Mouse (Mus musculus): ENCODE measurements around the gene Rbl2. TPM values are rescaled to one million over a fixed set of nuclear protein-coding genes. Genes with fewer than 3 reads are reported as not detected.

Gene Rbl2
- total RNA-seq (2023), result 100 to 1,000 TPM; 110 TPM

GRCm38 (mm10) chr8:91069834-91070233, at the start of gene Rbl2:
TSS of gene Rbl2 (plus strand) at chr8:91070057.

Other genes starting within 250 kb of the Rbl2 start
- gene Chd9, start 241.7 kb upstream of the Rbl2 start, total RNA-seq (2023), result 10 to 100 TPM; 76.2 to 85.9 TPM
- 10 to 100 TPM; 16.2 to 18.0 TPM for gene Aktip, start 129.9 kb downstream of the Rbl2 start, total RNA-seq (2023)
- 1 to 10 TPM; 2.3 to 5.7 TPM for gene Rpgrip1l, start 243.2 kb downstream of the Rbl2 start, total RNA-seq (2023)
- 10 to 100 TPM; 66.3 to 69.2 TPM for gene Fto, start 243.5 kb downstream of the Rbl2 start, total RNA-seq (2023)